Mouse (Mus musculus): ENCODE results near the gene Rps6ka1. TPM values are rescaled to one million over a fixed set of nuclear protein-coding genes. Genes with fewer than 3 reads are reported as not detected.
"Not testable (repeated sequence)": the region's sequence is repeated elsewhere in the genome, so short reads cannot be mapped to it uniquely, and the experiment has no call there.

Rps6ka1 gene
- polyA plus RNA-seq, 1 experiment from 2014 or later = 148 TPM

- no peaks in the 10 kb centered on the region for H3K27me3 ChIP-seq (replicated peaks; ENCODE audit: control insufficient read depth, insufficient read depth, low read length)
- peak overlapping the region; percentile 96 for H3K27ac ChIP-seq (ENCODE audit: low read length)
- H3K4me3 ChIP-seq (ENCODE audit: low read length) = peak overlapping the region; percentile 62
- no peaks in the 10 kb centered on the region for H3K9me3 ChIP-seq (ENCODE audit: control insufficient read depth, low read length)
- peak; percentile 96 for ATAC-seq
- under 1% methylated on average over 57 of the region's 57 CpGs for WGBS
- no peaks in the 10 kb centered on the region for H3K36me3 ChIP-seq (ENCODE audit: control insufficient read depth, insufficient read depth, low read length)
- H3K4me2 ChIP-seq (ENCODE audit: low read depth, low read length) = peak overlapping the region; percentile 76
- peak overlapping the region; percentile 72 for H3K9ac ChIP-seq (ENCODE audit: low read depth, low read length)
- peaks cover 6% of the 10 kb centered on the region for H3K4me1 ChIP-seq (ENCODE audit: control insufficient read depth, insufficient read depth, low read length)
Observed at GRCm38 (mm10) chr4:133910236-133911211, 22.9 kb upstream of the Rps6ka1 start.

GRCm38 (mm10) chr4:133908051-133908450, 20.5 kb upstream of the Rps6ka1 start:
- H3K9ac ChIP-seq (ENCODE audit: low read depth, low read length) = no peak overlapping the region
- peaks cover 6% of the 10 kb centered on the region for H3K4me1 ChIP-seq (ENCODE audit: control insufficient read depth, insufficient read depth, low read length)
- no peak overlapping the region for H3K27ac ChIP-seq (ENCODE audit: low read length)
- H3K9me3 ChIP-seq (ENCODE audit: control insufficient read depth, low read length) = no peaks in the 10 kb centered on the region
- WGBS = 89% methylated on average over 6 of the region's 6 CpGs
- no peak for ATAC-seq
- H3K36me3 ChIP-seq (ENCODE audit: control insufficient read depth, insufficient read depth, low read length) = no peaks in the 10 kb centered on the region
- H3K27me3 ChIP-seq (replicated peaks; ENCODE audit: control insufficient read depth, insufficient read depth, low read length) = no peaks in the 10 kb centered on the region
- H3K4me3 ChIP-seq (ENCODE audit: low read length) = no peak overlapping the region
- no peak overlapping the region for H3K4me2 ChIP-seq (ENCODE audit: low read depth, low read length)

GRCm38 (mm10) chr4:133907086-133907485, 19.5 kb upstream of the Rps6ka1 start:
- 49% methylated on average over 4 of the region's 4 CpGs for WGBS
- Histone ChIP-seq H3K4me2 (ENCODE audit: low read depth, low read length) (no peak overlapping the region), H3K36me3 (ENCODE audit: control insufficient read depth, insufficient read depth, low read length) (no peaks in the 10 kb centered on the region), H3K9ac (ENCODE audit: low read depth, low read length) (no peak overlapping the region), H3K4me3 (ENCODE audit: low read length) (no peak overlapping the region), H3K9me3 (ENCODE audit: control insufficient read depth, low read length) (no peaks in the 10 kb centered on the region), H3K4me1 (ENCODE audit: control insufficient read depth, insufficient read depth, low read length) (peaks cover 6% of the 10 kb centered on the region), H3K27me3 (replicated peaks; ENCODE audit: control insufficient read depth, insufficient read depth, low read length) (no peaks in the 10 kb centered on the region), H3K27ac (ENCODE audit: low read length) (no peak overlapping the region)
- no peak for ATAC-seq

- WGBS = 95% methylated on average over 5 of the region's 5 CpGs
- ATAC-seq; H3K9ac ChIP-seq (ENCODE audit: low read depth, low read length): not testable (repeated sequence)
Observed at GRCm38 (mm10) chr4:133906336-133906735, 18.7 kb upstream of the Rps6ka1 start.

GRCm38 (mm10) chr4:133905167-133905566, 17.6 kb upstream of the Rps6ka1 start:
- H3K36me3 ChIP-seq (ENCODE audit: control insufficient read depth, insufficient read depth, low read length) = no peaks in the 10 kb centered on the region
- 81% methylated on average over 7 of the region's 7 CpGs for WGBS
- no peak overlapping the region for H3K9ac ChIP-seq (ENCODE audit: low read depth, low read length)
- no peak overlapping the region for H3K4me3 ChIP-seq (ENCODE audit: low read length)
- no peak overlapping the region for H3K27ac ChIP-seq (ENCODE audit: low read length)
- no peaks in the 10 kb centered on the region for H3K9me3 ChIP-seq (ENCODE audit: control insufficient read depth, low read length)
- no peaks in the 10 kb centered on the region for H3K27me3 ChIP-seq (replicated peaks; ENCODE audit: control insufficient read depth, insufficient read depth, low read length)
- H3K4me2 ChIP-seq (ENCODE audit: low read depth, low read length) = no peak overlapping the region
- ATAC-seq = no peak
- H3K4me1 ChIP-seq (ENCODE audit: control insufficient read depth, insufficient read depth, low read length) = peaks cover 6% of the 10 kb centered on the region

More at GRCm38 (mm10) chr4:133906336-133906735, 18.7 kb upstream of the Rps6ka1 start:
- H3K27ac ChIP-seq (ENCODE audit: low read length); H3K9me3 ChIP-seq (ENCODE audit: control insufficient read depth, low read length); H3K4me2 ChIP-seq (ENCODE audit: low read depth, low read length); H3K4me3 ChIP-seq (ENCODE audit: low read length); H3K4me1 ChIP-seq (ENCODE audit: control insufficient read depth, insufficient read depth, low read length); H3K27me3 ChIP-seq (replicated peaks; ENCODE audit: control insufficient read depth, insufficient read depth, low read length); H3K36me3 ChIP-seq (ENCODE audit: control insufficient read depth, insufficient read depth, low read length): not testable (repeated sequence)

GRCm38 (mm10) chr4:133904326-133904725, 16.7 kb upstream of the Rps6ka1 start:
- no peak overlapping the region for H3K4me2 ChIP-seq (ENCODE audit: low read depth, low read length)
- no peak overlapping the region for H3K27ac ChIP-seq (ENCODE audit: low read length)
- H3K4me1 ChIP-seq (ENCODE audit: control insufficient read depth, insufficient read depth, low read length) = 0 out of 2 replicates have a peak, but pooled peaks cover 2% of the 10 kb centered on the region
- no peaks in the 10 kb centered on the region for H3K9me3 ChIP-seq (ENCODE audit: control insufficient read depth, low read length)
- no peaks in the 10 kb centered on the region for H3K27me3 ChIP-seq (replicated peaks; ENCODE audit: control insufficient read depth, insufficient read depth, low read length)
- H3K4me3 ChIP-seq (ENCODE audit: low read length) = no peak overlapping the region
- no peak for ATAC-seq
- 76% methylated on average over 8 of the region's 8 CpGs for WGBS
- no peak overlapping the region for H3K9ac ChIP-seq (ENCODE audit: low read depth, low read length)
- no peaks in the 10 kb centered on the region for H3K36me3 ChIP-seq (ENCODE audit: control insufficient read depth, insufficient read depth, low read length)

- Histone ChIP-seq H3K4me1 (ENCODE audit: control insufficient read depth, insufficient read depth, low read length) (0 out of 2 replicates have a peak, but pooled peaks cover 4% of the 10 kb centered on the region), H3K9ac (ENCODE audit: low read depth, low read length) (no peak overlapping the region), H3K36me3 (ENCODE audit: control insufficient read depth, insufficient read depth, low read length) (no peaks in the 10 kb centered on the region), H3K27ac (ENCODE audit: low read length) (no peak overlapping the region), H3K4me2 (ENCODE audit: low read depth, low read length) (no peak overlapping the region), H3K27me3 (replicated peaks; ENCODE audit: control insufficient read depth, insufficient read depth, low read length) (no peaks in the 10 kb centered on the region), H3K4me3 (ENCODE audit: low read length) (no peak overlapping the region), H3K9me3 (ENCODE audit: control insufficient read depth, low read length) (no peaks in the 10 kb centered on the region)
- 67% methylated on average over 7 of the region's 7 CpGs for WGBS
- ATAC-seq = peak; percentile 20; the same call in 1 of the 2 replicates
Observed at GRCm38 (mm10) chr4:133903372-133903771, 15.8 kb upstream of the Rps6ka1 start.

GRCm38 (mm10) chr4:133902510-133902909, 14.9 kb upstream of the Rps6ka1 start:
- ATAC-seq = no peak
- WGBS = 94% methylated on average over 2 of the region's 2 CpGs
- 0 out of 2 replicates have a peak, but pooled peaks cover 10% of the 10 kb centered on the region for H3K4me1 ChIP-seq (ENCODE audit: control insufficient read depth, insufficient read depth, low read length)
- no peak overlapping the region for H3K4me2 ChIP-seq (ENCODE audit: low read depth, low read length)
- no peaks in the 10 kb centered on the region for H3K27me3 ChIP-seq (replicated peaks; ENCODE audit: control insufficient read depth, insufficient read depth, low read length)
- no peak overlapping the region for H3K4me3 ChIP-seq (ENCODE audit: low read length)
- H3K27ac ChIP-seq (ENCODE audit: low read length) = no peak overlapping the region
- no peak overlapping the region for H3K9ac ChIP-seq (ENCODE audit: low read depth, low read length)
- no peaks in the 10 kb centered on the region for H3K36me3 ChIP-seq (ENCODE audit: control insufficient read depth, insufficient read depth, low read length)
- no peaks in the 10 kb centered on the region for H3K9me3 ChIP-seq (ENCODE audit: control insufficient read depth, low read length)

GRCm38 (mm10) chr4:133900887-133901286, 13.3 kb upstream of the Rps6ka1 start:
- H3K9me3 ChIP-seq (ENCODE audit: control insufficient read depth, low read length) = no peaks in the 10 kb centered on the region
- H3K27me3 ChIP-seq (replicated peaks; ENCODE audit: control insufficient read depth, insufficient read depth, low read length) = no peaks in the 10 kb centered on the region
- 82% methylated on average over 6 of the region's 6 CpGs for WGBS
- H3K9ac ChIP-seq (ENCODE audit: low read depth, low read length) = no peak overlapping the region
- no peak overlapping the region for H3K27ac ChIP-seq (ENCODE audit: low read length)
- no peak overlapping the region for H3K4me3 ChIP-seq (ENCODE audit: low read length)
- no peak for ATAC-seq
- no peak overlapping the region for H3K4me2 ChIP-seq (ENCODE audit: low read depth, low read length)
- no peaks in the 10 kb centered on the region for H3K36me3 ChIP-seq (ENCODE audit: control insufficient read depth, insufficient read depth, low read length)
- H3K4me1 ChIP-seq (ENCODE audit: control insufficient read depth, insufficient read depth, low read length) = peaks cover 8% of the 10 kb centered on the region; the same call in 1 of the 2 replicates

All from intestine, embryonic 16.5 days (tissue).